Mouse (Mus musculus): Measurements from ENCODE around the gene Atp12a.

Atp12a gene

GRCm38 (mm10) chr14:56377745-56378144, 12.9 kb downstream of the Atp12a start:
- no peak for DNase-seq (ENCODE audit: low spot score in 2 of 2)

GRCm38 (mm10) chr14:56379336-56379735, 14.5 kb downstream of the Atp12a start:
- no peak for DNase-seq (ENCODE audit: low spot score in 2 of 2)

GRCm38 (mm10) chr14:56382366-56382765, 17.5 kb downstream of the Atp12a start:
- no peak for DNase-seq (ENCODE audit: low spot score in 2 of 2)

- DNase-seq (ENCODE audit: low spot score in 2 of 2) = no peak
Observed at GRCm38 (mm10) chr14:56390247-56390646, 25.4 kb downstream of the Atp12a start.

GRCm38 (mm10) chr14:56393704-56394312, 28.9 kb downstream of the Atp12a start:
- DNase-seq (ENCODE audit: low spot score in 2 of 2) = no peak

GRCm38 (mm10) chr14:56398001-56398400, 33.1 kb downstream of the Atp12a start:
- peak; percentile 32 to 41 for DNase-seq (ENCODE audit: low spot score in 2 of 2)

- DNase-seq (ENCODE audit: low spot score in 2 of 2) = no peak
Observed at GRCm38 (mm10) chr14:56402311-56403071, 37.6 kb downstream of the Atp12a start, which contains the start of gene Rnf17. TSS of gene Rnf17 (plus strand) at chr14:56402581.

GRCm38 (mm10) chr14:56403072-56403375, 38.2 kb downstream of the Atp12a start:
- DNase-seq (ENCODE audit: low spot score in 2 of 2) = no peak

Measured in right cerebral cortex, postnatal 10 days (tissue).